Mouse (Mus musculus) intestine, postnatal 0 days (tissue): ENCODE measurements at regions not wholly inside any gene's neighbourhood (a gene's known extent, or its start where the extent isn't known, plus 50 kb on each side); places are given as distances from the start of the nearest gene placed in this dataset.
A peak's percentile ranks its signal among the peaks of the same experiment; 100 is the strongest.

ENCODE experiments used
- ATAC-seq: fragments of 200-750 bp; cut with Nextera tagmentation; 2 replicates; pipeline ENCODE4 v1.8.0; 2017; ENCODE audit warnings: mild to moderate bottlenecking, moderate TSS enrichment, moderate library complexity
- H3K27ac ChIP-seq: fragments of 300-500 bp; sonication (generic); 2 replicates; pipeline ENCODE4 v1.5.1; 2014; ENCODE audit warnings: mild to moderate bottlenecking, low read depth, low read length, moderate library complexity
- H3K27me3 ChIP-seq: fragments of 300-500 bp; sonication (generic); replicated peaks from 2 replicates; pipeline ENCODE4 v1.6.1; 2014; ENCODE audit warnings: low read length, mixed read lengths; ENCODE audit not compliant: control insufficient read depth, insufficient read depth
- H3K36me3 ChIP-seq: fragments of 300-500 bp; sonication (generic); 2 replicates; pipeline ENCODE4 v1.6.1; 2014; ENCODE audit warnings: mild to moderate bottlenecking, moderate library complexity; ENCODE audit not compliant: control insufficient read depth, insufficient read depth
- H3K4me1 ChIP-seq: fragments of 300-500 bp; sonication (generic); replicated peaks from 2 replicates; pipeline ENCODE4 v1.6.1; 2014; ENCODE audit warnings: antibody characterized with exemption, low read length, mixed read lengths; ENCODE audit not compliant: control insufficient read depth, insufficient read depth
- H3K4me2 ChIP-seq: fragments of 300-500 bp; sonication (generic); replicated peaks from 2 replicates; pipeline ENCODE4 v1.6.1; 2014; ENCODE audit warnings: low read depth, mild to moderate bottlenecking, moderate library complexity
- H3K4me3 ChIP-seq: fragments of 300-500 bp; sonication (generic); 2 replicates; pipeline ENCODE4 v1.5.1; 2014; ENCODE audit warnings: low read depth, low read length
- H3K9ac ChIP-seq: fragments of 300-500 bp; sonication (generic); 2 replicates; pipeline ENCODE4 v1.6.1; 2014; ENCODE audit warnings: mild to moderate bottlenecking, low read depth, low read length
- H3K9me3 ChIP-seq: fragments of 300-500 bp; sonication (generic); 2 replicates; pipeline ENCODE4 v1.6.1; 2016; ENCODE audit warnings: mixed run types; ENCODE audit not compliant: control insufficient read depth
- CTCF ChIP-seq: sonication (generic); IDR thresholded peaks from 2 replicates; pipeline ENCODE4 v1.5.1; 2016; ENCODE audit warnings: low read depth, mild to moderate bottlenecking, control low read depth, antibody characterized with exemption, moderate library complexity
- WGBS: fragments of 180-500 bp; shearing (Covaris S2); extraction: QIAGEN DNeasy Blood & Tissue Kit; methylation state at CpG from one replicate; pipeline ENCODE4 v1.1.7; 2014; 5-methylcytosine and 5-hydroxymethylcytosine counted together

- H3K4me2 ChIP-seq, result no peak overlapping the region
- H3K27ac ChIP-seq, result no peak overlapping the region
- no peak for ATAC-seq
- TF ChIP-seq CTCF, result no peak
- no peak overlapping the region for H3K4me3 ChIP-seq
- peaks cover 5% of the 10 kb centered on the region for H3K4me1 ChIP-seq
- no peaks in the 10 kb centered on the region for H3K9me3 ChIP-seq
- no peaks in the 10 kb centered on the region for H3K27me3 ChIP-seq
- no peaks in the 10 kb centered on the region for H3K36me3 ChIP-seq
- 69% methylated on average over 3 of the region's 3 CpGs for WGBS
- no peak overlapping the region for H3K9ac ChIP-seq
Observed at GRCm38 (mm10) chr19:21140456-21140855, 131.6 kb upstream of the Zfand5 start.

- H3K27me3 ChIP-seq, result no peaks in the 10 kb centered on the region
- ATAC-seq, result peak; percentile 53; the same call in 1 of the 2 replicates
Observed at GRCm38 (mm10) chr19:21138998-21139495, 133.0 kb upstream of the Zfand5 start.

GRCm38 (mm10) chr19:21136756-21137155 lies 135.3 kb upstream of the Zfand5 start:
- Histone ChIP-seq H3K9ac (no peak overlapping the region), H3K36me3 (no peaks in the 10 kb centered on the region), H3K27me3 (no peaks in the 10 kb centered on the region), H3K4me1 (no peaks in the 10 kb centered on the region), H3K27ac (no peak overlapping the region), H3K4me3 (no peak overlapping the region), H3K4me2 (no peak overlapping the region), H3K9me3 (no peaks in the 10 kb centered on the region)
- ATAC-seq, result no peak
- TF ChIP-seq CTCF, result no peak
- WGBS, result 74% methylated on average over 1 of the region's 1 CpGs

More at GRCm38 (mm10) chr19:21138998-21139495, 133.0 kb upstream of the Zfand5 start:
- Histone ChIP-seq H3K4me3 (no peak overlapping the region), H3K9me3 (no peaks in the 10 kb centered on the region), H3K9ac (no peak overlapping the region), H3K4me1 (peaks cover 3% of the 10 kb centered on the region), H3K4me2 (no peak overlapping the region), H3K36me3 (no peaks in the 10 kb centered on the region), H3K27ac (no peak overlapping the region)
- 52% methylated on average over 8 of the region's 8 CpGs for WGBS
- TF ChIP-seq CTCF, result no peak

- no peak overlapping the region for H3K27ac ChIP-seq
- 82% methylated on average over 5 of the region's 5 CpGs for WGBS
- H3K4me2 ChIP-seq, result no peak overlapping the region
- H3K9me3 ChIP-seq, result no peaks in the 10 kb centered on the region
- H3K4me1 ChIP-seq, result no peaks in the 10 kb centered on the region
- no peaks in the 10 kb centered on the region for H3K36me3 ChIP-seq
- no peak for ATAC-seq
- H3K27me3 ChIP-seq, result no peaks in the 10 kb centered on the region
- no peak for TF ChIP-seq CTCF
- H3K9ac ChIP-seq, result no peak overlapping the region
- no peak overlapping the region for H3K4me3 ChIP-seq
Observed at GRCm38 (mm10) chr19:21135998-21136380, 136.1 kb upstream of the Zfand5 start.

- TF ChIP-seq CTCF, result no peak
- ATAC-seq, result no peak
- Histone ChIP-seq H3K27me3 (no peaks in the 10 kb centered on the region), H3K9ac (no peak overlapping the region), H3K36me3 (no peaks in the 10 kb centered on the region), H3K9me3 (no peaks in the 10 kb centered on the region), H3K4me2 (no peak overlapping the region), H3K27ac (no peak overlapping the region), H3K4me1 (no peaks in the 10 kb centered on the region), H3K4me3 (no peak overlapping the region)
- WGBS, result 62% methylated on average over 6 of the region's 6 CpGs
Observed at GRCm38 (mm10) chr19:21135297-21135997, 136.6 kb upstream of the Zfand5 start.

- H3K4me1 ChIP-seq, result no peaks in the 10 kb centered on the region
- TF ChIP-seq CTCF, result no peak
- no peak overlapping the region for H3K9ac ChIP-seq
- no peak for ATAC-seq
- no peaks in the 10 kb centered on the region for H3K36me3 ChIP-seq
- 91% methylated on average over 5 of the region's 5 CpGs for WGBS
- no peak overlapping the region for H3K27ac ChIP-seq
- no peak overlapping the region for H3K4me3 ChIP-seq
- H3K9me3 ChIP-seq, result no peaks in the 10 kb centered on the region
- no peaks in the 10 kb centered on the region for H3K27me3 ChIP-seq
- no peak overlapping the region for H3K4me2 ChIP-seq
Observed at GRCm38 (mm10) chr19:21129653-21130052, 142.4 kb upstream of the Zfand5 start.
